Mouse (Mus musculus) G1E-ER4 (cell line): ENCODE results near the gene Rbm20. TPM values are rescaled to one million over a fixed set of nuclear protein-coding genes. Genes with fewer than 3 reads are reported as not detected.

ENCODE experiments used
- GATA1 ChIP-seq: IDR thresholded peaks from one replicate; pipeline ENCODE4 v1.8.0; 2012; ENCODE audit warnings: low read length, inconsistent platforms
- polyA plus RNA-seq: library from polyadenylated mRNA; stranded (reverse); fragments of >175 nt; gene quantifications from 2 replicates; pipeline ENCODE4 v1.2.3, GENCODE M21; 2012

The Rbm20 gene
- polyA plus RNA-seq, 1 experiment, result 0.39 TPM

DNA sequence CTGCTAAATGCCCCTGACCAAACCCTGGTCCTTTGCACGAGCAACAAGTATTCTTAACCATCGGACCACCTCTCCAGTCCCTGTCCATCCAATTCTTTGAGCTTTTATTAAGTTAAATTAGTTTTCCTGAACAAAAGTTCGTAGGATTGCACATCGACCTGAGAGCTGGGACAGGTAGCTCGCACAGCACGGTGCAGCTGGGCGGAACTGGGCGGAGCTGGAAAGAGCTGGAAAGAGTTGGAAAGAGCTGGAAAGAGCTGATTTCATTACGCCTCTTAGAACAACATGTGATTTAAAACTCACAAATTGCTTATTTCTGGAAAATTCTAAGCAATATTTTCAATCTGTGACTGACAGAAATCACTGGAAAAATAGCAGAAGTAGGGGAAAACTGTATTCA lies 24.3 kb downstream of the Rbm20 start:
- TF ChIP-seq GATA1, result no peak

GRCm38 (mm10) chr19:53704895-53705823 lies 28.1 kb downstream of the Rbm20 start:
- no peak for TF ChIP-seq GATA1

- no peak for TF ChIP-seq GATA1
These were observed 31.3 kb downstream of the Rbm20 start for GRCm38 (mm10) chr19:53708401-53708800.

DNA sequence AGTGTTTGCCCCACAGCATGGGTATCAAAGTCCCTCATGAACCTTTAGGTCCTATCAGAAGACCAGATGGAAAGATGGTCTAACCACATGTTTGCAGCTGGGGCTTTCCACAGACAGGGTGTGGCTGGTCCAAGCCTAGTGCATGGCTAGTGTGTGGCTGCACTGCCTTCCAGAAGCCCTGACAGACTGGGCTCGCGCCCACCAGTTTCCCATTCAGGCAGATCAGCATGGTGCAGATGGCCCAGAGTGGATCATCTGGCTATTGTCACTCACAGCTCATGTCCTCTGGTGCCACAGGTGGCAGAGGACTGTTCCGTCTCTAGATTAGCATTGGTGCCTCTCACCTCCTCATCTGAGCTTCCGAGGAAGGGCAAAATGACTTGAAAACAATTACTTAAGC lies 33.8 kb downstream of the Rbm20 start:
- TF ChIP-seq GATA1, result no peak

- no peak for TF ChIP-seq GATA1
These were observed 34.3 kb downstream of the Rbm20 start for GRCm38 (mm10) chr19:53711261-53711890.

- no peak for TF ChIP-seq GATA1
These were observed 35.4 kb downstream of the Rbm20 start for GRCm38 (mm10) chr19:53712297-53713025.

DNA sequence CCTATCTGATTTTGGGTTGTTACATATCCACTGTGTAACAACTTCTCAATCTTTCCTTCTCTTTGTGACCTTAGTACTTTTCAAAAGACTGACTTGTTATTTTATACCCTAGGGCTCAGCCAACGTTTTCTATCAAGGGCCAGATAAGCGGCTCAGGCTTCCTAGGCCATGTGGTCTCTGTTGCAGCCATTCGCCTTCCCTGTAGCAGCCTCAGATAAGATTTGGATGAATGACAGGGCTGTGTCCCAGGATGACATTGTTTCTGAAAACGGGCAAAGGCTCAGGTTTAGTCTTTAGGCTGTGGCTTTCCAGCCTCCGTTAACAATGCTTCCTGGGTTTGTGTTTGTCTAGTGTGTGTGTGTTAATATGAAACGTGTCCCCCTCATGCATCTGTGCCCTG lies 36.3 kb downstream of the Rbm20 start:
- no peak for TF ChIP-seq GATA1

GRCm38 (mm10) chr19:53716469-53716868 lies 39.4 kb downstream of the Rbm20 start:
- no peak for TF ChIP-seq GATA1

DNA sequence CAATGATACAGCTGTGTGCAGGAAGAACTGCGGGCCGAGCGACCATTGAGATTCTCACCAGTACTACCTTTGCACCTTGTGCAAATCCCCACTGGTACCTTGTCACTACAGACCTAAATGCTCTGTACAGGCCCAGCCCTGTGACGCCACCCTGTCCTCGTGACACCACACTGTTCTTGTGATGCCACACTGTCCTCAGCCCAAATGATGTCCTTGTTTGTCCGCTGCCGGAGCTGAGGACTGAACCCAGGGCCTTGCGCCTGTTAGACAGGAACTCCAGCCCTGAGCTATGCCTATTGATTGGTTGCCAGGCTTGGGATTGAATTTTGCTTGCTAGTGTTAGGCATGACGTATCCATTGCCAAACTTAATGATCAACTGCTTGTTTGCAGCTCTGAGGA lies 40.3 kb downstream of the Rbm20 start:
- TF ChIP-seq GATA1, result no peak

GRCm38 (mm10) chr19:53722186-53722585 lies 45.1 kb downstream of the Rbm20 start:
- no peak for TF ChIP-seq GATA1

DNA sequence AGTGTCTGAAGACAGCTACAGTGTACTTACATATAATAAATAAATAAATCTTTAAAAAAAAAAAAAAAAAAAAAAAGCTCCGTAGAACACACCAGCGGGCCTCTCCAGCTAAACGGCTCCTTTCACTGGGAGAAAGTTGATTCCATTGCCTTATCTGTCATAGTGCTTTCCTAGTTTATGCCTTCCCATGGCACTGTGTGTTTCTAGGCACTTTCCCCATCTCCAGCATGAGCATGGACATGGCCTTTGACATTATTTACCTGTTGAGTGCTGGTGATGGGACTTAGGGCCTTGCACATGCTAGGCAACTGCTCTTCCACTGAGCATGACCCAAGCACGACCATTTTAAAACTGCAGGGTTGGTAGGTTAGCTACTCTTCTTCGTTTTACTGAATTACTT lies 46.9 kb downstream of the Rbm20 start:
- TF ChIP-seq GATA1, result no peak

DNA sequence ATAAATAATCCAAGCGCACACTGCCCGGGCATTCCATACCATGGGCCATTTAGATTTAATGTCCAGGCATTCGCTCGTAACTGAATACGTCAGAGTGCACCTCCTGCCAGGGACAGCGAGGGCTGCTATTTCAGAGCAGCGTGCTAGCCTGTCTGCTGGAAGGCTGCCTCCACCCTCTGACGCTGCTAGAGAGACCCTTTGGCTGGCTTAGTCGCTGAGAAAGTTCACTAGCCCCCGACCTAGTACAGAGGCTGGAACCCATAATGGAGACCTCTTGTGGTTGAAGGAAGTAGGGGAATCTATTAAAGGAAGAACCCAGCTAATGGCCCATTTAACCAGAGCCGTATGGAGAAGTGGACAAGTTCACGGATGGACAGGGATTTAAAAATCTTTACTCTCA lies 49.2 kb downstream of the Rbm20 start:
- no peak for TF ChIP-seq GATA1

DNA sequence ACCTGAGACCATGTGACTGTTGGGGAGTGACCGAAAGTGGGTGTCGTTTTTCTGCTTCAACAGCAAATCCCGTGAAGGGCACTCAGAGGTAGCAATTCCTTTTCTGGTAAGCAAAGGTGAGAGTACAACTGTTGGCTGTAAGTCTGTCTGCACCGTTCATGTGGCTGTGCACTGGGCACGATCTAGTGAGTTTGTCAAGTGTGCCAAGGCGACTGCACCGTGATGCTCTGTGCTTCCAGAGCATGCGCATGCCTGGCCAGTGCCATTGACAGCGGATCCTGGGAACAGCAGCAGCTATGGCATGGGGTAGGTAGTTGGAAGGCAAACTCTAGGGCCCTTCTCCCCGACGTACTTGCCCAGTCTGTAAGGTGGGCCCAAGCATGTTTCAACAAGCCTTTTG lies 49.6 kb downstream of the Rbm20 start:
- no peak for TF ChIP-seq GATA1

DNA sequence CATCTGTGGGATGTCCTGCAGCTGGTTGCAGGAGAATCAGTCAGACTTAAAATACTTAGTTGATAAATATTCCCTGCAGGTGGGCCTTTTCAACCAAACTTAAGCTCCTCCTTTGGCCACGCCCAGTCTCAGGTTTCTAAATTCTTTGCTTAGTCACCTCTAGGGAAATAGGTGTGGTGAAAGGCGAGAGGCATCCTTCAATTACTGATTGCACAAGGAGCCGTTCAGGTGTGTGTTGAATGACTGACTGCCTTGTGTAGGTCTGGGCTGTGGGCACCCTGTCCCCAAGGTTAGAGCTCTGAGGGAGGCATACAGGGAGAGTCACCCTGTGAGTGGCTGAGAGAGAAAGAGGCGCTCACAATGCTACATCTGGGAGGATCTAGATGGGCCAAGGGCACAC lies 50.2 kb downstream of the Rbm20 start:
- TF ChIP-seq GATA1, result no peak

- TF ChIP-seq GATA1, result no peak
These were observed 51.0 kb downstream of the Rbm20 start for GRCm38 (mm10) chr19:53727886-53728669.

GRCm38 (mm10) chr19:53729919-53730318 lies 52.8 kb downstream of the Rbm20 start:
- TF ChIP-seq GATA1, result no peak
